Mouse (Mus musculus): ENCODE measurements around the gene Kpna1. TPM values are rescaled to one million over a fixed set of nuclear protein-coding genes. Genes with fewer than 3 reads are reported as not detected.
A peak's percentile ranks its signal among the peaks of the same experiment; 100 is the strongest.

Gene Kpna1
- polyA plus RNA-seq, 1 experiment, result 8.3 TPM

GRCm38 (mm10) chr16:35982506-35982901 lies 4.0 kb downstream of the Kpna1 start:
- peaks cover 37% of the 10 kb centered on the region for H3K79me3 ChIP-seq (ENCODE audit: low read depth)
- H3K36me3 ChIP-seq (ENCODE audit: control insufficient read depth, insufficient read depth), result no peaks in the 10 kb centered on the region
- TF ChIP-seq CEBPB (IDR thresholded peaks at IDR 0.05; ENCODE audit: low read depth), result no peak
- no peak for TF ChIP-seq MYOG (IDR thresholded peaks at IDR 0.05; ENCODE audit: control insufficient read depth, extremely low read depth, insufficient read length)
- TF ChIP-seq USF1 (IDR thresholded peaks at IDR 0.05; ENCODE audit: low read depth), result no peak
- no peak for TF ChIP-seq MAX (IDR thresholded peaks at IDR 0.05)
- TF ChIP-seq MYOD1 (IDR thresholded peaks at IDR 0.05; ENCODE audit: control insufficient read depth, insufficient read length, low read depth), result no peak
- TF ChIP-seq FOSL1 (IDR thresholded peaks at IDR 0.05; ENCODE audit: insufficient read depth, low read length, poor library complexity, severe bottlenecking), result no peak
- TF ChIP-seq CTCF (IDR thresholded peaks at IDR 0.05; ENCODE audit: control insufficient read depth, insufficient read depth, insufficient read length), result no peak
- peaks cover 39% of the 10 kb centered on the region for H3K79me2 ChIP-seq (ENCODE audit: control insufficient read depth, insufficient read depth)
- H3K4me3 ChIP-seq (ENCODE audit: insufficient read depth, poor library complexity, severe bottlenecking), result peak overlapping the region; percentile 57
- no peaks in the 10 kb centered on the region for H3K27me3 ChIP-seq (ENCODE audit: control insufficient read depth, insufficient read depth, insufficient read length)
- no peak overlapping the region for H3ac ChIP-seq (ENCODE audit: control insufficient read depth, insufficient read length, low read depth)

DNA sequence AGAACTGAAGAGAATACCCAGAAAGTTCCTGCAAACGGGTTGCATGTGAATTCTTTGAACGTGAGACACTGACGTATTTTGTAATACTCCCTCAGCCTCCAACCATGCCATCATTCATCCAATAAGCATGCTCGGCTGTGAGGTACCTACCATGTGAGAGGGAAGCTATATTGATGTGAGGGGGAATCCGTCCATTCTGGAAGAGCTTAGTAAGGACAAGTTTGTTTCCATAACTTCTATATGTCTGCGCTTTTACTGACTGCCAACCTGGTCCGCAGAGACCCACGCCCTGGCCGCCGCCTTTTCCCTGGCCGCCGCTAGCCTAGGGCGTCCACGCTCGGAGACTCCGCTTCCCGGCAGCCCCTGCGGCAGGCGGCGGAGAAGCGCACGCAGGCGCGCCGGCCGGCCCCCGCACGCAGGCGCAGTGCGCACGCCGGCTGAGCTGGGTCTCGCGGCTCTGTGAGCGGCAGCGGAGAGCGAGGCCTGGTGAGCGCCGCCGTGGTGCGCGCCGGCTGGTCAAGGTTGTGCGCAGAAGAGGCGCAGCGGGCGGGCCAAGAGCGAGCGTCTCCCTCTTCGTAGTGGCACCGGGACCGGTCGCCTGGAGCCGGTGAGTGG lies 4.5 kb downstream of the Kpna1 start:
- peaks cover 42% of the 10 kb centered on the region for H3K79me3 ChIP-seq (ENCODE audit: low read depth)
- peak overlapping the region; percentile 57 for H3K4me3 ChIP-seq (ENCODE audit: insufficient read depth, poor library complexity, severe bottlenecking)
- H3K79me2 ChIP-seq (ENCODE audit: control insufficient read depth, insufficient read depth), result peaks cover 44% of the 10 kb centered on the region
- H3ac ChIP-seq (ENCODE audit: control insufficient read depth, insufficient read length, low read depth), result peak overlapping the region; percentile 66
- no peaks in the 10 kb centered on the region for H3K27me3 ChIP-seq (ENCODE audit: control insufficient read depth, insufficient read depth, insufficient read length)
- no peaks in the 10 kb centered on the region for H3K36me3 ChIP-seq (ENCODE audit: control insufficient read depth, insufficient read depth)
- no peak for TF ChIP-seq FOSL1 (IDR thresholded peaks at IDR 0.05; ENCODE audit: insufficient read depth, low read length, poor library complexity, severe bottlenecking)
- TF ChIP-seq MAX (IDR thresholded peaks at IDR 0.05), result peak; percentile 72
- peak; percentile 49 for TF ChIP-seq CEBPB (IDR thresholded peaks at IDR 0.05; ENCODE audit: low read depth)

DNA sequence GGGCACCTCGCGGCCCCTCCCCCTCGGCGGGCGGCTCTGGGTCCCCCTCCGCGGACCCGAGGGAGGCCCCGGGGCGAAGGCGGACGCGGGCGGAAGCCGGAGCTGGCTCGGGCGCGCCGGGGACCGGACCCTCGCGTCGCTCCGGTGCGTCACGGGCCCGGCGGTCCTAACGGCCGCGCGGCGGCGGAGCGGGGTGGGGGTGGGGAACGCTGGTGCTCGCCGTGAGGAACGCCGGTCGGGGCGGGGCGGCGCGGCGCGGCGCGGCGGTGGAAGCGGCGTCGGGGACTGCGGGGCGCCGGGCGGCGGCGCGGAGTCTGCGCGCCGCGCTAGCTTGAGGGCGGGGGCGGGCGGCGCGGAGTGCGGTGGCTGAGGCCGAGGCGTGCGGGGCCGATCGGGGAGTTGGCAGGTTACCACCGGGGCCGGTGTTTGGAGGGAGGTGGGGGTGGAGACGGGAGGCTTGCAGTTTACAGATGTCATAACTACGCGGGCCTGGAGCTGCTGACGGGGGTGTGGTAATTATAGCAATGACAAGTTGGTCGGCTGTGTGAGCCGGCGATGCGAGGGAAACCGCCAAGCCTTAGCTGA lies 5.1 kb downstream of the Kpna1 start:
- H3K79me3 ChIP-seq (ENCODE audit: low read depth), result peaks cover 48% of the 10 kb centered on the region
- H3K36me3 ChIP-seq (ENCODE audit: control insufficient read depth, insufficient read depth), result no peaks in the 10 kb centered on the region
- peak overlapping the region; percentile 57 for H3K4me3 ChIP-seq (ENCODE audit: insufficient read depth, poor library complexity, severe bottlenecking)
- peaks cover 50% of the 10 kb centered on the region for H3K79me2 ChIP-seq (ENCODE audit: control insufficient read depth, insufficient read depth)
- no peaks in the 10 kb centered on the region for H3K27me3 ChIP-seq (ENCODE audit: control insufficient read depth, insufficient read depth, insufficient read length)
- TF ChIP-seq MYOD1 (IDR thresholded peaks at IDR 0.05; ENCODE audit: control insufficient read depth, insufficient read length, low read depth) (no peak), CEBPB (IDR thresholded peaks at IDR 0.05; ENCODE audit: low read depth) (no peak)
- H3ac ChIP-seq (ENCODE audit: control insufficient read depth, insufficient read length, low read depth), result peak overlapping the region; percentile 87

GRCm38 (mm10) chr16:35984471-35984870 lies 5.9 kb downstream of the Kpna1 start:
- Histone ChIP-seq H3K36me3 (ENCODE audit: control insufficient read depth, insufficient read depth) (no peaks in the 10 kb centered on the region), H3ac (ENCODE audit: control insufficient read depth, insufficient read length, low read depth) (no peak overlapping the region), H3K79me2 (ENCODE audit: control insufficient read depth, insufficient read depth) (peaks cover 59% of the 10 kb centered on the region), H3K4me3 (ENCODE audit: insufficient read depth, poor library complexity, severe bottlenecking) (peak overlapping the region; percentile 57), H3K79me3 (ENCODE audit: low read depth) (peaks cover 57% of the 10 kb centered on the region), H3K27me3 (ENCODE audit: control insufficient read depth, insufficient read depth, insufficient read length) (no peaks in the 10 kb centered on the region)
- TF ChIP-seq FOSL1 (IDR thresholded peaks at IDR 0.05; ENCODE audit: insufficient read depth, low read length, poor library complexity, severe bottlenecking), result no peak
- TF ChIP-seq CEBPB (IDR thresholded peaks at IDR 0.05; ENCODE audit: low read depth), result no peak
- TF ChIP-seq USF1 (IDR thresholded peaks at IDR 0.05; ENCODE audit: low read depth), result no peak
- no peak for TF ChIP-seq MYOG (IDR thresholded peaks at IDR 0.05; ENCODE audit: control insufficient read depth, extremely low read depth, insufficient read length)
- no peak for TF ChIP-seq CTCF (IDR thresholded peaks at IDR 0.05; ENCODE audit: control insufficient read depth, insufficient read depth, insufficient read length)
- TF ChIP-seq MAX (IDR thresholded peaks at IDR 0.05), result no peak
- TF ChIP-seq MYOD1 (IDR thresholded peaks at IDR 0.05; ENCODE audit: control insufficient read depth, insufficient read length, low read depth), result no peak

DNA sequence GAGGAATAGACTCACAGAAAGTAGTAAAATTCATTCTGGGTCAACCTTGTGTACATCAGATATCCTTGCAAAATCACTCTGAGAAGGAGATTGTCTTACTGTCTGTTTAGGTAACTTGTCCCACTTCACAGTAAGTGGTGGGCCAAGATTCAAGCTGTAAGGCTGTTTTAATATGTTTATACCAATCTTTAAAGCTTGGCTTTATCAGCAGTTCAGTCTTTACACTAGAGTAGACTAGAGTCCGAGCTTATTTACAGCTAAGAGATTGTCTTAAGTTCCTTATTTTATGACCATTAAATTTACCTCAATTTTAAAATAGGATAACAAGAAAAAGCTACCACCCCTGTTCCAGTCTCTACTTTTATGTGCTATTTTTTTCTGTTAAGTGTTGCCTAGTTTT lies 9.4 kb downstream of the Kpna1 start:
- Histone ChIP-seq H3K79me2 (ENCODE audit: control insufficient read depth, insufficient read depth) (peaks cover 93% of the 10 kb centered on the region), H3K27me3 (ENCODE audit: control insufficient read depth, insufficient read depth, insufficient read length) (no peaks in the 10 kb centered on the region), H3K36me3 (ENCODE audit: control insufficient read depth, insufficient read depth) (no peaks in the 10 kb centered on the region), H3ac (ENCODE audit: control insufficient read depth, insufficient read length, low read depth) (no peak overlapping the region), H3K4me3 (ENCODE audit: insufficient read depth, poor library complexity, severe bottlenecking) (no peak overlapping the region), H3K79me3 (ENCODE audit: low read depth) (peaks cover 85% of the 10 kb centered on the region)
- no peak for TF ChIP-seq MYOD1 (IDR thresholded peaks at IDR 0.05; ENCODE audit: control insufficient read depth, insufficient read length, low read depth)
- TF ChIP-seq CTCF (IDR thresholded peaks at IDR 0.05; ENCODE audit: control insufficient read depth, insufficient read depth, insufficient read length), result no peak
- TF ChIP-seq MYOG (IDR thresholded peaks at IDR 0.05; ENCODE audit: control insufficient read depth, extremely low read depth, insufficient read length), result no peak
- no peak for TF ChIP-seq USF1 (IDR thresholded peaks at IDR 0.05; ENCODE audit: low read depth)
- TF ChIP-seq MAX (IDR thresholded peaks at IDR 0.05), result no peak
- no peak for TF ChIP-seq FOSL1 (IDR thresholded peaks at IDR 0.05; ENCODE audit: insufficient read depth, low read length, poor library complexity, severe bottlenecking)
- TF ChIP-seq CEBPB (IDR thresholded peaks at IDR 0.05; ENCODE audit: low read depth), result no peak

DNA sequence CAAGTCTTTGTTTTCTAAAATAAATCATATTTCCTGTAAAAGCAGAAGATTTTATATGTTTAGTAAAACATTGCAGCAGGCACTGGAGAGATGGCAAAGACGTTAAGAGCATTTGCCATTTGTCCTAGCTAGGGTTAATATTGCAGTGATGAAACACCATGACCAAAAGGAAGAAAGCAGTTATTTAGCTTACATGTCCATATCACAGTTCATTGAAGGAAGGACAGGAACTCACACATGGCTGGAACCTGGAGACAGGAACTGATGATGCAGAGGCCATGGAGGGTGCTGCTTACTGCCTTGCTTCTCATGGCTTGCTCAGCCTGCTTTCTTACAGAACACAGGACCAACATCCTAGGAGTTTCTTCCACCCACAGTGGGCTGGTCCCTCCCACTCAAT lies 13.8 kb downstream of the Kpna1 start:
- H3K36me3 ChIP-seq (ENCODE audit: control insufficient read depth, insufficient read depth), result no peaks in the 10 kb centered on the region
- H3K79me3 ChIP-seq (ENCODE audit: low read depth), result peaks cover 91% of the 10 kb centered on the region
- H3ac ChIP-seq (ENCODE audit: control insufficient read depth, insufficient read length, low read depth), result no peak overlapping the region
- no peak for TF ChIP-seq CTCF (IDR thresholded peaks at IDR 0.05; ENCODE audit: control insufficient read depth, insufficient read depth, insufficient read length)
- TF ChIP-seq CEBPB (IDR thresholded peaks at IDR 0.05; ENCODE audit: low read depth), result no peak
- no peak for TF ChIP-seq USF1 (IDR thresholded peaks at IDR 0.05; ENCODE audit: low read depth)
- no peak for TF ChIP-seq MAX (IDR thresholded peaks at IDR 0.05)
- no peak for TF ChIP-seq FOSL1 (IDR thresholded peaks at IDR 0.05; ENCODE audit: insufficient read depth, low read length, poor library complexity, severe bottlenecking)
- no peak for TF ChIP-seq MYOD1 (IDR thresholded peaks at IDR 0.05; ENCODE audit: control insufficient read depth, insufficient read length, low read depth)
- no peak for TF ChIP-seq MYOG (IDR thresholded peaks at IDR 0.05; ENCODE audit: control insufficient read depth, extremely low read depth, insufficient read length)
- no peak overlapping the region for H3K4me3 ChIP-seq (ENCODE audit: insufficient read depth, poor library complexity, severe bottlenecking)
- H3K27me3 ChIP-seq (ENCODE audit: control insufficient read depth, insufficient read depth, insufficient read length), result no peaks in the 10 kb centered on the region
- peaks cover 100% of the 10 kb centered on the region for H3K79me2 ChIP-seq (ENCODE audit: control insufficient read depth, insufficient read depth)

Data from C2C12 (cell line).